Mouse (Mus musculus): Measurements from ENCODE around the gene Cchcr1. TPM values are rescaled to one million over a fixed set of nuclear protein-coding genes. Genes with fewer than 3 reads are reported as not detected.
A peak's percentile ranks its signal among the peaks of the same experiment; 100 is the strongest.
"Not testable (repeated sequence)": the region's sequence is repeated elsewhere in the genome, so short reads cannot be mapped to it uniquely, and the experiment has no call there.

The Cchcr1 gene
- 1 to 10 TPM; 2.3 to 2.9 TPM for total RNA-seq (2021)

- intact Hi-C loops (cut with DNase I): no loop called here
- DNase-seq: peak; percentile 93
Observed at GRCm38 (mm10) chr17:35516652-35517500, at the start of gene Cchcr1, which contains the start of gene Tcf19. Cchcr1 (plus strand) TSS chr17:35517100. Tcf19 (minus strand) TSS chr17:35516824.

GRCm38 (mm10) chr17:35468936-35469335 is 48.0 kb upstream of the Cchcr1 start:
- intact Hi-C loops (cut with DNase I); DNase-seq: not testable (repeated sequence)

- DNase-seq: no peak
- intact Hi-C loops (cut with DNase I): no loop called here
Observed at GRCm38 (mm10) chr17:35469842-35470751, 46.8 kb upstream of the Cchcr1 start, which contains the start of gene H2-Q10. H2-Q10 (plus strand) TSS chr17:35470089.

GRCm38 (mm10) chr17:35484066-35484465 is 32.8 kb upstream of the Cchcr1 start:
- DNase-seq: peak; percentile 49 to 71
- intact Hi-C loops (cut with DNase I): loop anchor here (1.0 kb wide), 2 partner anchors 25 to 50 kb away; no protein-coding TSS in a partner anchor

GRCm38 (mm10) chr17:35485702-35486101 is 31.2 kb upstream of the Cchcr1 start:
- intact Hi-C loops (cut with DNase I): no loop called here
- DNase-seq: no peak

GRCm38 (mm10) chr17:35486726-35487125 is 30.2 kb upstream of the Cchcr1 start:
- intact Hi-C loops (cut with DNase I): no loop called here
- no peak for DNase-seq

GRCm38 (mm10) chr17:35488041-35488440 is 28.9 kb upstream of the Cchcr1 start:
- intact Hi-C loops (cut with DNase I): no loop called here

GRCm38 (mm10) chr17:35490320-35490719 is 26.6 kb upstream of the Cchcr1 start:
- DNase-seq: no peak
- intact Hi-C loops (cut with DNase I): no loop called here

More at GRCm38 (mm10) chr17:35488041-35488440, 28.9 kb upstream of the Cchcr1 start:
- no peak for DNase-seq

GRCm38 (mm10) chr17:35497124-35497523 is 19.8 kb upstream of the Cchcr1 start:
- no peak for DNase-seq
- intact Hi-C loops (cut with DNase I): no loop called here

GRCm38 (mm10) chr17:35502226-35502625 is 14.7 kb upstream of the Cchcr1 start:
- intact Hi-C loops (cut with DNase I): no loop called here
- no peak for DNase-seq

GRCm38 (mm10) chr17:35502762-35503161 is 14.1 kb upstream of the Cchcr1 start:
- DNase-seq: no peak
- intact Hi-C loops (cut with DNase I): no loop called here

- DNase-seq: no peak
- intact Hi-C loops (cut with DNase I): no loop called here
Observed at GRCm38 (mm10) chr17:35503849-35504248, 13.1 kb upstream of the Cchcr1 start.

GRCm38 (mm10) chr17:35504628-35505481 is 12.0 kb upstream of the Cchcr1 start:
- intact Hi-C loops (cut with DNase I): no loop called here

GRCm38 (mm10) chr17:35505776-35506175 is 11.1 kb upstream of the Cchcr1 start, which contains the start of gene Pou5f1:
Pou5f1 (plus strand) TSS chr17:35506018.
- DNase-seq: no peak
- intact Hi-C loops (cut with DNase I): no loop called here

More at GRCm38 (mm10) chr17:35504628-35505481, 12.0 kb upstream of the Cchcr1 start:
- no peak for DNase-seq

GRCm38 (mm10) chr17:35506881-35507280 is 10.0 kb upstream of the Cchcr1 start:
- no peak for DNase-seq
- intact Hi-C loops (cut with DNase I): no loop called here

- intact Hi-C loops (cut with DNase I): no loop called here
- DNase-seq: no peak
Observed at GRCm38 (mm10) chr17:35507556-35508260, 9.2 kb upstream of the Cchcr1 start.

GRCm38 (mm10) chr17:35508279-35508678 is 8.6 kb upstream of the Cchcr1 start:
- intact Hi-C loops (cut with DNase I); DNase-seq: not testable (repeated sequence)

- intact Hi-C loops (cut with DNase I): loop anchor here (1.0 kb wide), 1 partner anchor 25 kb away; no protein-coding TSS in a partner anchor
- DNase-seq: no peak
Observed at GRCm38 (mm10) chr17:35509284-35509683, 7.6 kb upstream of the Cchcr1 start.

- intact Hi-C loops (cut with DNase I): no loop called here
- DNase-seq: no peak
Observed at GRCm38 (mm10) chr17:35512916-35513626, 3.8 kb upstream of the Cchcr1 start.
